Mouse (Mus musculus) liver, adult (tissue): ENCODE results near the gene Apobr.

Experiments used
- GATA4 ChIP-seq: IDR thresholded peaks from 2 replicates; pipeline ENCODE4 v1.6.1; 2014; ENCODE audit warnings: mild to moderate bottlenecking, low read length; ENCODE audit not compliant: insufficient replicate concordance

Apobr gene

DNA sequence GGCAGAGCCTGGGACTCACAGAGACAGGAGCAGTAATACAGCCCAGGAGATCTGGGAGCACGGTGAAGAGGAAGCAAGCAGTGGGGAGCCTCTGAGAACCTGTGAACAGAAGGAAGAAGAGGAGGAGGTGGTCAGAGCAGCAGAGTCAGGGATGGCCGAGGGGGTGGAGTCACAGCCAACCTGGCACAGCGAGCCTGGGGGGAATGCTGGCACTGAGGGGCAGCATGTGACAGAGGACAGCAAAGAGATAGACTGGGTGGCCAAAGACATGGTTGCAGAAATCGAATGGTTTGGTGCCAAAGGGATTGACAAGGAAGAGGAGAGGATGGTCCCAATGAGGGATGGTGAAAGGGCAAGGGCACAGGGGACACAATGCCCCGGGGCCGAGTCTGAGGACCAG lies 975 bp downstream of the Apobr start, which contains the start of gene Cln3:
Gene Cln3 (minus strand): TSS at position 101 of the 400 bp plus-strand sequence.
- no peak for TF ChIP-seq GATA4

DNA sequence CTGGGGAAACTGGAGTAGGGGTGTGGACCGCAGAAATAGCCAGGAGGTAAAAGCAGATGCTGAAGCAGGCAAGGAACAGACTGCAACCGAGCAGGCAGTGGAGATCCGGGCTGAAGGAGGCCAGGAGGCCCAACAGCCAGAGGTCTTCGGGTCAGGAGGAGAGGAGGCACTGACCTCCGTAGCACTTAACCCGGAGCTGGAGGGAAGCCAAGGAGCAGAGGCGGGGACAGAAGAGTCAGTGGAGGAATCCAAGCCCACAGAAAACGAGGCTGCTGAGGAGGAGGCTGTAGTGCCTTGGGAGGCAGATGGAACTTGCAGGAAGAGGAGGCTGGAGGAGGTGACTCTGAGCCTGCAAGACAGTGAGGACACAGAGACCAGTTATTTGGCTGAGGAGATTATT lies 2.1 kb downstream of the Apobr start:
- TF ChIP-seq GATA4 = no peak

DNA sequence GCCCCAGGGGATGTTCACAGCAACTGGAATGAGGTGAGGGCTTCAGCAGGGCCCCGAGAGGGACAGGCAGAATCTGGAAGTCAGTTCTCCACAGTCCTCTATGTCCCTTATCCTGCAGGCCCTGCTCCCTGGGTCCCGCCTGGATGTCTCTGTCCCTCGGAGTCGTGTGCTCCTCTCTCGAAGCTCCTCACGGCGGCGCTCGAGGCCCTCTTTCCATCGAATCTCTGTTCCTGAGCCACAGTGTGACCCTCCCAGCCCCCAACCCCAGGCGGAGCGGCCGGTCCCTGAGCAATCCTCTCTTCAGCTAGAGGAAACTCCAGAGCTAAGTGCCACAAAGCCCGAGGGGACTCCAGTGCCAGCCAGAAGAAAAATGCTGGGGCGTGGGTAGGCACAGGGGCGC lies 3.0 kb downstream of the Apobr start:
- TF ChIP-seq GATA4 = no peak

DNA sequence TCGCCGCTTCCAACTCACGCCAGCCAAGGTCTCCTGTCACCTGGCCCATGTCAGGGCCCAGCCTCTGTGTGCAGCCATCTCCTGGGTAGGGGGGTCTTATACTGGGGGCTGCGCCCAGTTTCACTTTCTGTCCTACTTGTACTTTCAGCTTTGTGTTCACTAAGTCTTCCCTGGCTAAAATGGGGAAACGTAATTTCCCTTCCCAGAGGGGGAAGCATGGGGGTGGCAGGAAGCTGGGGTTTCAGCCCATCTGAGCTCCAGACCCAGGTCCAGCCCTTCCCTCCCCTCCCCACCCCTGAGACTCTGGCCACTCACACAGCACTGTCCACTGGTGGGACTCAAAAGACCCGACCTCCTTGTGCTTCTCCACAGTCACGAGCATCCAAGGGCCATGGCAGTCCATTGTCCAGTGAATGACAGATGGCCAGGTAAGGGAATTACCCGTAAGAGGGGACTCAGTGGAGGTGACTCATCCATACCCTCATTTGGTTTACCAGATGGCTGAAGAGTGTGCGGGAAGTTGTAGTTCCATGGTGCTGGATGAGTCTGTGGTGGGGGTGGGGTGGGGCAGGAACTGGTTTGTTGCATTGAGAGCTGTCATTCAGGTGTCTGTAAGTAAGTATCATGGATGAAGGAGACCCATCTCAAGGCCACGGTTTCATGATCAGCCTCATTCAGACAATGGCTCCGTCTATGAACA lies 10.3 kb downstream of the Apobr start, which contains the start of gene Il27:
Gene Il27 (minus strand): TSS at position 80 of the 700 bp plus-strand sequence.
- no peak for TF ChIP-seq GATA4

DNA sequence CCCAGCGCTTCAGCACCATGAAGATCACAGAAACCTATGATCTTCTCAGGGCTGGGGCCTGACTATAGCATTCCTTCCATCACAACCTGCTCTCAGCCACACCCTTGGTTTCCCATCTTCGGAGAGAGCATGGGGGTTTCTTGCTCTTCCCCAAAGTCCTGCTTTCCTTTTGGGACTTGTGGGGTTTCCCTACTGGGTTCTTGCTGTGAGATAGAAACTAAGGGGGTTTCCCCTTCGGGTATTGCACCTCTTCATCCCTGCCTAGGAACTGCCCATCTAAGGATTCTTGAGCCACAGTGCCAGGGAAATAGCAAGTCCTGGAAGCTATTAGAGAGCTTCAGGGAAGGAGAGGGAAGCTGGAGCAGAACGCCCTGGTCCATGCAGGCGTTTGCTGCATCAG lies 11.1 kb downstream of the Apobr start:
- TF ChIP-seq GATA4 = no peak

DNA sequence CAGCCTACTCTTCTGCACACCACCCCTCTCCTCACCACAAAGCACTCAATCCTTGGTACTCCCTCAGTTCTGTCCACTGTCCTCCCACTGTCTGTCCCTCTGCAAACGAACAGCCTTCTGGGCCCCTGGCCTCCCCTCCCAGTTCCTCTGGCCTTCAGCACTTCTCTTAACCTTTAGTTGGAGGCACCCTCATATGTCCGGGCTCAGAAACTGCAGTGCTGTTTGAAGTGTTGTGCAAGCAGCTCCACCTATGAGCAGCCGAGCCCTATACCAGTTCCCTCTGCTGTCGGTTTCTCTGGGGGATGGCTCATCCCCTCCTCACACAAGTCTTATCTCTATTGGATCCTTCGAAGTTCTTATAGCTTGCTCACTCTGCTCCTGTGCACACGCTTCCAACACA lies 11.7 kb downstream of the Apobr start:
- TF ChIP-seq GATA4 = no peak

DNA sequence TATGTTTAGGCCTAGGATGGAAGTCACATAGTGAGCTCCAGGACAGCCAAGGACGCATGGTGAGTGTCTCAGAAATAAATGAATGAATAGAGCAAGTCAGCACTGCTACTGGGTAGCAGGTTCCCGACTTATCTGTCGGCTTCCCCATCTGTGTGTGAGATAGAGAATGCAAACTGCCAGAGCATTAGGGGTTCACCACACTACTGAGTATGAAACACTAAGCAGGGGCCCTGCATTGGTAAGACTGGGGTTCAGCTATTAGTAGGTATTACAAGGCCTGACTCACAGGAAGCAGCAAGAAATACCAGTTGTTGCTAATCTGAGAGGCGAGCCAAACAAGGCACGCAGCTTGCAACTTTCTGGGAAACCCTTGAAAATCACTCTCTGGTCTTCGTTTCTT lies 14.2 kb downstream of the Apobr start:
- no peak for TF ChIP-seq GATA4

DNA sequence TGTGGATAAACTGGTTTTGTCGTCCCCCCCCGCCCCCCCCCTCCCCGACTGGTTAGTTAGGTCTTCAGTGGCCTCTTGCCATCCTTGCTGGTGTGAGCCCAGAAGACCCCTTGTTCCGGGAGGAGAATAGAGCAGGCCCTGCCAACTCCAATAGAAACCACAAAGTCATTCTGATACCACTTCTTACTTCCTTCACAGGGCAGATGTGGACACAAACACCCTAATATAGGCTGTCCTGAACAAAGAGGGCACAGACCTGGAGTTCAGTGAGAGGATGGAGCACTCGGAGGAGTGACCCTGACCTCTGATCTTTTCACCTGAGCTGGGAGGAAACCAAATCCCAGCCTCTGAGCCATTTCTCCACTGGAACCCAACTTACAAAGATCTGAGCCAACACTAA lies 17.2 kb downstream of the Apobr start:
- no peak for TF ChIP-seq GATA4

DNA sequence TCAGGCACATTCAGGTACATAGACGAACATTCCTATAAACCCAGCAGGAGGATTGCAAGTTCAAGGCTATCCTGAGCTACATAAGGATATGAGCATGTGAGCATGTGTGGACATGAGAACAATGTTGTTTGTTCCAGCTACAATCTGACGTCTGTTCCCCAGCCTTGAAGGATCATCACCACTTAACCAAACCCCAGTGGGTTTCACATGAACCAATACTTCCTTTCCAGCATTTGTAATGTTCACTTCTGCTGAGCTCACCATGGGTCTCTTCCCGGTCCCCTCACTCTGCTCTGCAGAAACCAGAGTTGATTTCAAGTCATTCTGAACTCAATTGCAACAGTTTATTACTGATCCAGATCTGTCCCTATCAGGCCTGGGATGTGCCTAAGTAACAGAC lies 17.9 kb downstream of the Apobr start:
- no peak for TF ChIP-seq GATA4

DNA sequence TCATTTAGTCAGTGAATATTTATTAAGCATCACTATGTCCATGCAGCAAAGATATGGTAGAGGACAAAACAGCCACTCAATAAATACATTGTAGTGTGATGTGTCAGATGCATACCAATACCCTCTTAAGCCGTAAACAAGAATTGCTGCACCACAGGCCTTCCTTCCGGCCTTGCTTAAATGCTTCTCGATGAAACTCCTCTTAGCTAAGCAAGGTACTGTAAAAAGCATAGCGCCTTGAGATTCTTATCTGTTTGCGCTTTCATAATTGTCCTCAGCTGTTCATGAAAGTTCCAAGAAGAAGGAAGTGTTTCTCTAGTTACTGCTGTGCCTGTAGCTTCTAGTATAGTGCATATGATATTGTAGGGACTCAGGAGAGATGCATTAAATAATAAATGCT lies 21.9 kb downstream of the Apobr start:
- no peak for TF ChIP-seq GATA4

DNA sequence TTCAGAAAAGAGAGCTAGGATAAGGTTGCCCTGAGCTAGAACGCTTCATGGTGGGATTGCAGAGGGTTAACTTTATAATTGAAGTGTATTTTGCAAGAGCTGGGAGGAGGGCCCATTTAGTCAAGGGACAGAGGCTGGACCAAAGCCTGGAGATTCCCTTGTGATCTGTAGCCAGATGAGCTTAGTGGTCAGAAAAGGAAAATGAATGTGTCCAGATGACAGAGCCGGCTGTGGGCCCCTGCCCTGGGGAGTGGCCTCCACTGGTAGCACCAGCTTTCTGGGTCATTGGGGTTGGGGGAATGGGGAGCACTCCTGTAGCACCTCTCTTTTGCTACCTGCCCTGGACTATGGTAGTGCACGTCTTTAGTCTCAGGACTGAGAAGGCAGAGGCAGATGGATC lies 22.3 kb downstream of the Apobr start:
- TF ChIP-seq GATA4 = no peak

DNA sequence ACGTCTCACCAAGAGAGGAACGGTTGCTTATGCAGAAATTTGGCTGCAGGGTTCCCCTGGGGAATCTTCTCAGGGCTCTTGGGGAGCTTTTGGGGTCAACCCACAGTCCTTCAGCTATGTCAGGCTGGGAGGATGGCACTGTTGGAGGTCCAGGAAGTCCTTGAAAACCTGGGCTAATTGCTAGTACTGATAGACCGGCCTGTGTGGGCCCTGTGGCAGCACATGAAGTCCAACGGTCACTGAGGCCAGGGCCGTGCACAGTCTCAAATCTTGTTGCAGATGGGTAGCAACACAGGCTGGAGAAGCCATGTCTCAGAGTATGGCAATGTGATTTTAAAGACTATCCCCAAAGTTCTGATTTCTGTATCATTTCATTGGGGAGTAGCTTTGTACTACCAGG lies 23.1 kb downstream of the Apobr start:
- no peak for TF ChIP-seq GATA4

DNA sequence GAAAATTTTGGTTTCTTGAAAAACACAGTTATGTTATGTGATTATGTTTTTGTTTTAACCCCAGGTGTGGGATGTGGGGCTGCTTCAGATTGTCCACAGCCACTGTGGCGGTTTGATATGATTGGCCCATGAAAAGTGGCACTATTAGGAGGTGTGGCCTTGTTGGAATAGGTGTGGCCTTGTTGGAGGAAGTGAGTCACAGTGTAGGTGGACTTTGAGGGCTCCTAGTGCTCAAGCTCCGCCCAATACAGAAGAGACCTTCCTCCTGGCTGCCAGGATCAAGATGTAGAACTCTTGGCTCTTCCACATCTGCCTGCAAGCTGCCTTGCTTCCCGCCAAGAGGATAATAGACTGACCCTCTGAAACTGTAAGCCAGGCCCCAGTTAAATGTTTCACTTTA lies 28.0 kb downstream of the Apobr start:
- no peak for TF ChIP-seq GATA4

DNA sequence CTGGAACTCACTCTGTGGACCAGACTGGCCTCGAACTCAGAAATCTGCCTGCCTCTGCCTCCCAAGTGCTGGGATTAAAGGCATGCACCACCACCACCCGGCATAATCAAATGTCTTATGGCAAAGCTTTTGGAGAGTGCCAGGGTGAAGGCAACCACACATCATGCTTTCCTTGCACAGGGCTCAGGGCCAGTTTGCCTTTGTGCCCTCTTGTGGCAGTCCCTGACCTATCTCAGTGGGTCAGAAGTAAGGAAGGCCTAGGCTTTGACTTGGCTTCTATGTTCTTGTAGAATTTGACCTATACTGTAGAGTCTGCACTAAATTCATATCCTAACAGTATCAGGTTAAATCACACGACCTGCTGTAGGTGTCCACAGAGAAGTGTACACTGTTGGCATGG lies 32.0 kb downstream of the Apobr start:
- TF ChIP-seq GATA4 = no peak

DNA sequence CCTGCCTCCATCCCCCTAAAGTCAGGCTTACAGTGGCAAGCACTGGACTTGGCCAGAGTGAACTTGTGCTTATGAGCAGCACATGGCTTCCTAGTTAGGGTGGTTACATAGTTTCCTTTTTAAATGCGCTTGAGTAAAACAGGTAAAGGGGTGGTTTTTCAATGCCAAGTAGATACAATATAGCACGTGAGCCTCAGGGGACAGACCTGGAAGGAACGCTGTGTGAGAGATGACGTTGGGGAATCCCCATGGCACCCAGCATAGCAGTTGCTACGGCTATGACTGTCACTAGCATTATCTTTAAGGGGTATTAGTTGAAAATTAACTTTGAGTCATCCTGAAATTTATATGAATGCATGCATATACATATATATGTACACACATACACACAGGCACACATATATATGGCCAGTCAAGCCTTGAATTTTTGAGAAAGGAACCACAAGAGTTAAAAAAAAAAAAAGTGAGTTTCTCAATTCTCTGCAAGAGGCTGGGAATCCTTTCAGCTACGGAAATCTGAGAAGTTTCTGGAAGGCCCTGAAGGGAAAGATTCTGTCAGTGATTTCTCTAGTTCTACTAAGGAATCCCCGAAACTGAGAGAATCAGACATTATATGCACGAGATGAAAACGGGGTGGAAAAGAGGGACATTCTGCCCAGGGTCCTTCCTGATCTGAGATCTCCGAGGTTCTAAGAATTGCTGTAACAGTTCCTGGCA lies 35.0 kb downstream of the Apobr start:
- no peak for TF ChIP-seq GATA4

DNA sequence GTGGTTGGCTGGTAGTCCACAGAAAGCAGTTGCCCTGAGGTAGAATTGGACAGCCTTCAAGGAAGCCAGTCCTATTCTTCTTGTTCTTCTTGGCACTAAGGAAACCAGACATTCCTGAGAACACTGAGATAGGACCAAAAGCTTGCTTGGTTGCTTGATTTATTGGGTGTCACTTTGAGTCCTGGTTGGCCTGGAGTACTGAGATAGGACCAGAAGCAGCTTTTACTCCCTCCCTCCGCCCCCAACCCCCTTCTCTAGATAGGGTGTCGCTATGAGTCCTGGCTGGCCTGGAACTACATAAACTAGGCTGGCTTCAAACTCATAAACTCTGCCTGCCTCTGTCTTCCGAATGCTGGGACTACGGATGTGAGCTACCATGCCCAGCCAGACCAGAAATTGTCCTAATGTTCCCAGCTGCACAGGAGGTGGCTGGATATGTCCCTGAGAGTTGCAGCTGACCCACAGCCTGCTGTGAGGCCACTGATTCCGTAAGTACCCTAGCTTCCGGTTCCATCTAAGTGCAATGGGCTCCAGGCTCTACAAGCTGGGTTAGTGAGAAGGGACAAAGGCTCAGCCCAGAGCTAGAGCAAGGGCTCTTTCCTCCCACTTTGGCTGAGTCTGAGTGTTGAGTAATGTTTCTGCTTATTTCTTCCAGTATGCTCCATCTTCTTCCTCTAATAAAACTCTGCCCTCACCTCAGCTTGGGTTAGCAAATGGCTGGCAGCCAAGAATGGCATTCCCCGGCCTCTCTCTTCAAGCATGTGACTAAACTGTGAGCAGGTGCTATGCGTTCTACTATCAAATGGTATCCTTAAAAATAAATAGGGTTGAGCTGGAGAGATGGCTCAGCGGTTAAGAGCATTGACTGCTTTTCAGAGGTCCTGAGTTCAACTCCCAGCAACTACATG lies 37.0 kb downstream of the Apobr start:
- TF ChIP-seq GATA4 = no peak
